15 mouse cellular contexts compared by ENCODE assay signal in the genomic region with DNA sequence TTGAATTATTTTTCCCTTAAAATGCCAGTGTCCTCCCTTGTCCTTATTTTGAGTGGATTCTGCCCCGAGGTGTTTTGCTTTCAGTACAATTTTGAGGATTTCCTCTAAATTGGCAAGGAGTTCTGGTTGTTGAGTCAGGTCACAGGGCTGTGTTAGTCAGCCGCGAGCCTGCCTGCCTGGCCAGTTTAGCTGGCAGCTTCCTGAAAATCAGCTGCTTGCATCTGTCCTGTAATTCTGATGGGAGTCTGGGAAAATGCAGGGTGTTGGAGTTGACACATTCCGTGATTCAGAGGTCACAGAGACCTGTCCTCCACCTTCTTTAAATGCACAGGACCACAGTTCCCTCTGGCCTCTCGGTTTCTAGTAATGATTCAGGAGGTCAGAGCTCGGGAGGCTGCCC. TPM values are rescaled to one million over a fixed set of nuclear protein-coding genes. Genes with fewer than 3 reads are reported as not detected.
A peak's percentile ranks its signal among the peaks of the same experiment; 100 is the strongest.
DNase-seq lines count a peak whose midpoint lies in the region; ATAC-seq and TF ChIP-seq lines count a peak whose summit lies in the region.
"Had no signal": no experiment of that assay in that cellular context is flagged by ENCODE, and none has a peak within 500 bp of the region (broad histone marks: within the 10 kb centered on the region; RNA-seq: fewer than 3 reads in every experiment).

No protein-coding gene starts in this region.

- H3K4me3 ChIP-seq in lung, postnatal 0 days (ENCODE audit: low read depth, low read length), result no peak overlapping the region
- no peak overlapping the region for H3K4me3 ChIP-seq in myocyte
- H3K4me3 ChIP-seq: forebrain, embryonic 10.5 days; hindbrain, embryonic 10.5 days had no signal

- no peak for TF ChIP-seq POLR2A in myocyte (IDR thresholded peaks at IDR 0.05; ENCODE audit: insufficient read length, low read depth)

- H3ac ChIP-seq in myocyte (ENCODE audit: control insufficient read depth, insufficient read length), result no peak overlapping the region

- H3K36me3 ChIP-seq in lung, postnatal 0 days (ENCODE audit: insufficient read depth, low read length), result no peaks in the 10 kb centered on the region
- no peaks in the 10 kb centered on the region for H3K36me3 ChIP-seq in myocyte (ENCODE audit: control insufficient read depth, insufficient read depth)
- H3K36me3 ChIP-seq: forebrain, embryonic 10.5 days; hindbrain, embryonic 10.5 days had no signal

- no peak for TF ChIP-seq CTCF in lung, postnatal 0 days (IDR thresholded peaks at IDR 0.05)

- H3K27ac ChIP-seq in lung, postnatal 0 days (ENCODE audit: low read length), result no peak overlapping the region
- H3K27ac ChIP-seq: forebrain, embryonic 10.5 days; hindbrain, embryonic 10.5 days; liver, embryonic 14.5 days had no signal

- H3K4me1 ChIP-seq in lung, postnatal 0 days (ENCODE audit: insufficient read depth, low read depth, low read length), result peaks cover 4% of the 10 kb centered on the region; the same call in 1 of the 2 replicates

- TF ChIP-seq EP300 in lung, postnatal 0 days (IDR thresholded peaks at IDR 0.05), result no peak

- H3K4me2 ChIP-seq in lung, postnatal 0 days (replicated peaks; ENCODE audit: low read depth, low read length), result no peak overlapping the region
- peak overlapping the region; percentile 68 for H3K4me2 ChIP-seq in myocyte (ENCODE audit: low read depth)

- 64% methylated on average over 6 of the region's 6 CpGs for WGBS in lung, postnatal 0 days

- DNase-seq in adrenal gland, postnatal 10 days, result peak; percentile 37
- no peak for DNase-seq in adrenal gland, adult 8-10 months
- DNase-seq in lung, postnatal 0 days (ENCODE audit: low spot score), result peak; percentile 39
- no peak for DNase-seq in lung, postnatal 10 days
- DNase-seq in fibroblast of lung, adult 2 months (ENCODE audit: low read depth), result peak; percentile 89
- no peak for DNase-seq in layer of hippocampus, postnatal 10 days (ENCODE audit: low spot score in 2 of 2)
- no peak for DNase-seq in right cerebral cortex, postnatal 25 days
- DNase-seq: cerebellum, postnatal 14 days; layer of hippocampus, adult 9-11 months; lung, postnatal 4 days; midbrain, embryonic 14.5 days had no signal

- H3K9me3 ChIP-seq in lung, postnatal 0 days (ENCODE audit: low read length), result no peaks in the 10 kb centered on the region
- H3K9me3 ChIP-seq: forebrain, embryonic 10.5 days; hindbrain, embryonic 10.5 days had no signal

- ATAC-seq in lung, postnatal 0 days, result no peak

- no peak overlapping the region for H3K9ac ChIP-seq in lung, postnatal 0 days (replicated peaks; ENCODE audit: low read depth)
- H3K9ac ChIP-seq: liver, embryonic 14.5 days had no signal

- H3K27me3 ChIP-seq in lung, postnatal 0 days (replicated peaks; ENCODE audit: insufficient read depth, low read length), result no peaks in the 10 kb centered on the region
- no peaks in the 10 kb centered on the region for H3K27me3 ChIP-seq in myocyte (ENCODE audit: control insufficient read depth, insufficient read depth, insufficient read length)

- no peaks in the 10 kb centered on the region for H3K79me2 ChIP-seq in myocyte (ENCODE audit: control insufficient read depth, insufficient read depth)

TF ChIP-seq in myocyte, 11 proteins besides CTCF, POLR2A, EP300 and RAD21:
- TF ChIP-seq MYOG (IDR thresholded peaks at IDR 0.05; ENCODE audit: control insufficient read depth in 1 of 3, insufficient read depth in 1 of 3, insufficient read length in 2 of 3, low read depth in 2 of 3) (peak in 1 of 3 experiments; percentile 7), MYOD1 (IDR thresholded peaks at IDR 0.05; ENCODE audit: control insufficient read depth in 1 of 3, insufficient read length in 2 of 3, low read depth in 2 of 3) (peak in 2 of 3 experiments; percentile 35 to 71), TCF3 (IDR thresholded peaks at IDR 0.05; ENCODE audit: insufficient read length, low read depth) (no peak), E2F4 (IDR thresholded peaks at IDR 0.05; ENCODE audit: insufficient read depth) (no peak)

RNA-seq across cellular contexts. Expression of gene Manba, which starts 34.2 kb away (rescaled TPM):
- 10 to 100 TPM; 12.9 to 18.6 TPM for total RNA-seq in adrenal gland, postnatal 10 days (2021)
- total RNA-seq in adrenal gland, adult 8-10 months (2022), result 10 to 100 TPM; 13.9 to 27.8 (median 18.3) TPM
- polyA plus RNA-seq in lung, postnatal 0 days (2015; fragmentation: Nextera tagmentation; extraction: Ambion mirVana), result 9.2 and 9.9 TPM in 2 replicates
- 4.8 TPM for polyA plus RNA-seq in myocyte (2012; fragmentation: generic; extraction: Trizol)
- total RNA-seq in layer of hippocampus, postnatal 10 days (2021), result 1 to 10 TPM; 6.9 to 8.0 TPM

Comparison
In these comparisons a context has a peak if more than half of its experiments do, and no peak if none do; other contexts are left out.
1. DNase-seq: peak in adrenal gland, postnatal 10 days (single experiment), lung, postnatal 0 days (single experiment) and fibroblast of lung, adult 2 months (single experiment); none in adrenal gland, adult 8-10 months (single experiment), lung, postnatal 10 days (single experiment), layer of hippocampus, postnatal 10 days (0 of 2) and right cerebral cortex, postnatal 25 days (single experiment).